Mouse (Mus musculus): ENCODE results near the gene Dnah7a.

DNA sequence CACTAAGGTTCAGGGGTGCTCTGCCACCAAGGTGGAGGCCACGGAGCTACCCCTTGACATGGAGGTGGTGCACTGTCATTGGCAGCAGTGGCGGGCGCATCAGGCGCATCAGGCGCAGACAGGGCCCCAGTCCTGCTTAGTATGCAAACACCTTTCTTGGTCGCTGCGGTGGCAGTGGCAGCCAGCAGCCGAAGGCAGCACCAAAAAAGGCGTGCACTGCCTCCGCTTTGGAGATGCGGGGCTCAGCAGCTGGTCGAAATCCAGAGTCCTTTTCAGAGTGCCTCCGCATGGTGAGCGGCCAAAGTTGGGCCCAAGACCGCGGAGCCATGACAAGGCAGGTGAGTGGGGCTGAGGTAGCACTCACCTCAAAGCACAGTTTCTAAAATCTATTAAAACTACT lies 93.1 kb downstream of the Dnah7a start:
- no peak for TF ChIP-seq CTCF (IDR thresholded peaks at IDR 0.05; ENCODE audit: borderline replicate concordance, insufficient read depth, low read length)
- no peak for TF ChIP-seq POLR2A (IDR thresholded peaks at IDR 0.05; ENCODE audit: low read depth, low read length)
